Mouse (Mus musculus) embryo, embryonic 11 days (tissue): ENCODE data around the gene Chadl.
"Not testable (repeated sequence)": the region's sequence is repeated elsewhere in the genome, so short reads cannot be mapped to it uniquely, and the experiment has no call there.

Source experiments
- DNase-seq: peaks from one replicate; pipeline ENCODE4 v3.0.0-alpha.2; 2015

Chadl gene

GRCm38 (mm10) chr15:81697175-81697574 lies at the start of gene Chadl:
Gene Chadl, minus strand, starts transcription at chr15:81697287.
- DNase-seq, result no peak

DNA sequence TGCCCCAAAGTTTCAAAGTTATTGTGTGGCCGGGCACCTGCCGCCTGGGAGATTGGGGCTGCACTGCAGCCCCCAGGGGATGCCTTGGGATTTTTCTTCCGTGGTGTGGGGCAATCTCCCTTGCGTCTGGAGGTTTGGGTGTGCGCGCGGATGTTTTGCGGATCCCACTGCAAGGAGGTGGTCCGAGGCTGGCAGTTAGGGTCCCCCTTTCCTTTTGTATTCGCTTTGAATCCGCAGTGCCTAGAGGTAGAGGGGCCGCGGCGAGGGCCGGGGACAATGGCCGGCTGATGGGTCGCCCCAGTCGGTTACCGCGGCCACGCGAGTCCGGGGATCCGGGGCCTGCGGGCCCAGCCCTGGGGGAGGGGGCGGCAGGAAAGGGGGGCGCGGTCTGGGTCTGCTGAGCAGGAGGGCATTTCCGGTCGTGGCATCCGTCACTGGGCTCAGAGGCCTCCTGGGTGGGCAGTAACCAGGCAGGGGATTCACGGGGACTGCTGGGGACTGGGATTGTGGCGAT lies 48.6 kb upstream of the Chadl start:
- peak; percentile 86 for DNase-seq

- peak; percentile 91 for DNase-seq
Observed at GRCm38 (mm10) chr15:81744992-81745600, 48.0 kb upstream of the Chadl start, which contains the start of the genes Zc3h7b and Rangap1. Gene Zc3h7b, plus strand, starts transcription at chr15:81745057. Gene Rangap1, minus strand, starts transcription at chr15:81745530.

GRCm38 (mm10) chr15:81742368-81742767 lies 45.3 kb upstream of the Chadl start:
- DNase-seq, result not testable (repeated sequence)

- DNase-seq, result peak; percentile 48
Observed at GRCm38 (mm10) chr15:81739924-81740323, 42.8 kb upstream of the Chadl start.

- no peak for DNase-seq
Observed at GRCm38 (mm10) chr15:81739296-81739695, 42.2 kb upstream of the Chadl start.

DNA sequence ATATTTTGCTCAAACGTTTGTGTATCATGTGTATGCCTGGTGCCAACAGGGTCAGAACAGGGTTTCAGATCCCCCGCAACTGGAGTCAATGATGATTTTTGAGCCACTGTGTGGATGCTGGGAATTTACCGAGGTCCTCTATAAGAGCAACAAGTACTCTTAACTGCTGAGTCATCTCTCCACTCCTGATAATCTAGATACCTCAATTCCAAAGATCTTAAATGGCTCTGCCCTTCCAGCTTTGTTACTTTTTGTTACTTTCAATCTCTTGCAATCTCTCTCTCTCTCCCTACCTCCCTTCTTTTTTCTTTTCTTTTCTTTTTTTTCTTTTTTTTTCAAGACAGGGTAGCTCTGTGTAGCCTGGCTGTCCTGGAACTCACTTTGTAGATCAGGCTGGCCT lies 38.0 kb upstream of the Chadl start:
- no peak for DNase-seq

DNA sequence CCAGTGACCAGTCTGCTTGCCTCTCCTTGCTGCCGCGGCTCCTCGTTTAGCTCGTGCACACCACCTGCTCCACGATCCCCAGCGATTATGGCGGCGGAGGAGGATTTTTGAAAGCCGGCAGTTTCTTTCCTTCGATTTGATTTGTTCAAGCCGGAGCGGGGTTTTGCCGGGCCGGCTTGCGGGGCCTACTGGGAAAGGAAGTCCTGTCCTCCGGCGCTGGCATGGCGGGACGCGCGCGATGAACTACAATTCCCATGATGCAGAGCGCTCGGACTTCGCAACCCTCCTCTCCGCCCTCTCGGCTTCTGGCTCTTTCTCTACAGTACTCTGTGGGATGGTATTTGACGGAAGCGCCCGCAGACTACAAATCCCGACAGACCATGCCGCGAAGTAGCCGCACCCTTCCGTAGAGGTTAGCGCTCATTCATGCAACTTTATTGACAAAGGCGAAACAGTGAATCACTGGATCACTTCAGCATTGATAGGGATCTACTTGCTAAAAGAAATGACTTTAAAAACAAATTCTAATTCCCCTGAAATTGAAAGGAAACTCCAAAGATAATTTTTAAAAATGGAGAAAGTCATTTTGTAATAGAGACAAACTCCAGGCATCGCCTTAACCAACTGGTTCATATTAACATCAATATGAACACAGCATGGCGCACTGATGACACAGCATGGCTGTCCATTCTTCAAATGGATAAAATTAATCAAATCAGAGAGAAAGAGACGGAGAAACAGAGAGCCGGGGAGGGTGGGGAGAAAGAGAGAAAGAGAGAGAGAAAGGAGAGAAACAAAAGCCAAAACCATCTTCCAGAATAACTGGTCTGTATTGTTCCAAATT lies 32.9 kb upstream of the Chadl start:
- DNase-seq, result peak; percentile 99

- DNase-seq, result peak; percentile 41
Observed at GRCm38 (mm10) chr15:81729241-81729791, 32.2 kb upstream of the Chadl start.

DNA sequence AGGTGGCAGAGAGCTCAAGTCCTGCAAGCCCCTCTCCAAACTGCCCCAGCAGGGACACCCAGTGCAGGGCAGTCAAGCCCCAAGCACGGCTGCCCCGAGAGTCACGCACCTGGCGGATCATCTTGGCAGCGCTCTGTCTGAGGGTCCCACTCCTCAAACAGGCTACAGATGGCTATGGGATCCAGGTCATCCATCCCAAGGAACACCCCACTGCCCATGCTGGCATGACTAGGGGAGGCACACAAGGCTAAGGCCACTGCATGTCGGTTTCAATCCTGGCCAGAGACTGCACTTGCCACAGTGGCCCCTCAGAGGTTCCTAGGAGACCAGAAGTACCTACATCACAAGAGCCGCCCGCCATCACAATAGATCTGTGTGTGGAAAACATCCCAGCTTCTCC lies 28.9 kb upstream of the Chadl start:
- DNase-seq, result no peak

- no peak for DNase-seq
Observed at GRCm38 (mm10) chr15:81723653-81724052, 26.6 kb upstream of the Chadl start.

DNA sequence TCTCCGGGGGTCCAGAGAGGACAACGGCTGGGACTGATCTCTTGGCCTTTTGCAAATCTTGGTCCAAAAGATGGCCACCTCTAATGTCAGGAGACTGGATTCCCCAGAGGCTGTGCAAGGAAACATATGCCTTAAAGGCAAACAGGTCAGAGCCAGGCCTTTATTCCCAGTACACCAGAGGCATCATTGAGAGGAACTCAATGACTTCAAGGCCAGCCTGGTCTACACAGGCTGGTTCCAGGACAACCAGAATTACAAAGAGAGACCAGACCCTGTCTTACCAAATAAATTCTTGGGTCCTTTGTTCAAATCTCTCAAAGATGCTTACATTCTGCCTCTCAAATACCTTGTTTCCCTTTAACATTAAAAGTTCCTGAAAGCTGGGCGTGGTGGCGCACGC lies 25.3 kb upstream of the Chadl start:
- DNase-seq, result no peak

- DNase-seq, result no peak
Observed at GRCm38 (mm10) chr15:81719139-81719531, 22.0 kb upstream of the Chadl start.

- DNase-seq, result peak; percentile 37
Observed at GRCm38 (mm10) chr15:81718336-81719138, 21.4 kb upstream of the Chadl start.

DNA sequence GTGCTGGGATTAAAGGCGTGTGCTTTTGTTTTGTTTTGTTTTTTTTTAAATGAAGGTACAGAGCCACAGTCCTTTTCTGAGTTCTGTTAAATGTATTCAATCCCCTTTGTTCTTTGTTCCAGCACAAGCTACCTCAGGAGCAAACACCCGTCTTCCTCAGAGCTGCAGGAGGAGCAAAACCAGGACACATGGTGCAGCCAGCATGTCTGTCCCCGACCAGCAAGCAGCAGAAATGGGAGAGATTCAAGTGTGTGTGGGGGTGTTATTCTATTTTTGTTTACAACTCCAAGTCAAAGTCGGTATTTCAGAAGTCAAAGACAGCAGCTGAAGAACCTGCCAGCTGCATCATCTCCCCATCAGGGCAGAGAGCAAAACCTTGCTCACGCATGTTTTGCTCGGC lies 16.7 kb upstream of the Chadl start:
- no peak for DNase-seq

DNA sequence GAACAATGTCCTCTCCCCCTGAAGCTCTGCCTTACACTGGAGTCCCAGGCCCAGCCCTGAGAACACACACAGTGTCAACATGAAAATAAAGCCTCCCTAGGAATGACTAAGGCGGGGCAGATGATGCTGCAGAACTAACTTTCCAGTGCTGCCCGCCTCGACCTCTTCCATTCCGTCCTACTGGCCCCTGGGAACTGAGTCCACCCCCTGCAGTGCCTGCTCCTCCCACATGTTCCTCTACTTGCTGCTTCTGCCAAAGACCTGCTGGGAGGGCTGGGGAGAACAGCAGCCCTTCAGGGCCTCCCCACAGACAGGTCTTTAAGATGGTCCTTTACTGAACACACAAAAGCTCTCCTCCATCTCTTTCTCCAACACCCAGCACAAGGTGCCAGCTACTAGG lies 13.7 kb upstream of the Chadl start:
- DNase-seq, result no peak

GRCm38 (mm10) chr15:81709686-81710085 lies 12.6 kb upstream of the Chadl start:
- DNase-seq, result no peak

DNA sequence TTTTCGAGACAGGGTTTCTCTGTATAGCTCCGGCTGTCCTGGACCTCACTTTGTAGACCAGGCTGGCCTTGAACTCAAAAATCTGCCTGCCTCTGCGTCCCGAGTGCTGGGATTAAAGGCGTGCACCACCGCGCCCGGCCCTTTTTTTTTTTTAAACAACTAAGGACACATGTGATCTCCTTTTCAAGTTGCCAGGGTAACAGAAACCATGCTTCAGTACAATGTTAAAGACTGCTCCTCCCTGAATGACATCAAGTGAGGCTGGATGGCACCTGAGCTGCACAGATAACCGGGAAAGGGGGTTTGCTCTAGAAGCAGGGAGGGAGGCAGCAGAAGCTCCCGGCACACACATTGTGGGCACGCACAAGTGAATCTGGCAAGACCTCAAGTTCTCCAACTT lies 11.9 kb upstream of the Chadl start:
- DNase-seq, result no peak

- DNase-seq, result no peak
Observed at GRCm38 (mm10) chr15:81703094-81703489, 6.0 kb upstream of the Chadl start.

- no peak for DNase-seq
Observed at GRCm38 (mm10) chr15:81702306-81703093, 5.4 kb upstream of the Chadl start.

DNA sequence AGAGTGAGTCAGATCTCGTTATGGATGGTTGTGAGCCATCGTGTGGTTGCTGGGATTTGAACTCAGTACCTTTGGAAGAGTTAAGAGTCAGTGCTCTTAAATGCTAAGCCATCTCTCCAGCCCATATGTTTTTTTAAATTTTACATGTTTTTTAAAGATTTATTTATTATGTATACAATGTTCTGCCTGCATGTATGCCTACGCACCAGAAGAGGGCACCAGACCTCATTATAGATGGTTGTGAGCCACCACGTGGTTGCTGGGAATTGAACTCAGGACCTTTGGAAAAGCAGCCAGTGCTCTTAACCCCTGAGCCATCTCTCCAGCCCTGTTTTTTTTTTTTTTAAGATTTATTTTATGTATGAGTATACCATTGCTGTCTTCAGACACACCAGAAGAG lies 4.3 kb upstream of the Chadl start:
- not testable (repeated sequence) for DNase-seq

DNA sequence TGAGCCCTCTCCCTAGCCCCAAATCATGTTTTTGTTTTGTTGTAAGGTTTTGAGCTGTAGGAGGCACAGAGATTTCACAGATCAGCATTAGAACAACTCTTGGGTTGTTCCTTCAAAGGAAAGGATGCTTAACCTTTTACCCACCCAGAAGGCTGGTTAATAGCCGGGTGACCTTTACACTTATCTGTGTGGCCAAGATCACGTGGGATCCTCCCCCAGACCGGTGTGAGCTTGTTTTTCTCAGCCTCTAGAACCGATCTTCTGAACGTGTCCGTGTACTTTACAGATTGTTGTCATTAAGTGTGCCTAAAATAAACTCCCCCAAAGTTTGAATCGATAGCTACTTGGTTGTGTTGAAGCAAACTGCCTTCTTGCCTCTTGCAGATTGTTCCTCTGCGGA lies 3.5 kb upstream of the Chadl start:
- no peak for DNase-seq
